Mouse (Mus musculus): ENCODE measurements around the gene Olfr1469. TPM values are rescaled to one million over a fixed set of nuclear protein-coding genes. Genes with fewer than 3 reads are reported as not detected.

Gene Olfr1469
- not detected in 2 replicates for polyA plus RNA-seq (2015; fragmentation: Nextera tagmentation; extraction: Ambion mirVana)

GRCm38 (mm10) chr19:13407549-13407948 lies at the start of gene Olfr1469:
Gene Olfr1469, plus strand, starts transcription at chr19:13407849.

DNA sequence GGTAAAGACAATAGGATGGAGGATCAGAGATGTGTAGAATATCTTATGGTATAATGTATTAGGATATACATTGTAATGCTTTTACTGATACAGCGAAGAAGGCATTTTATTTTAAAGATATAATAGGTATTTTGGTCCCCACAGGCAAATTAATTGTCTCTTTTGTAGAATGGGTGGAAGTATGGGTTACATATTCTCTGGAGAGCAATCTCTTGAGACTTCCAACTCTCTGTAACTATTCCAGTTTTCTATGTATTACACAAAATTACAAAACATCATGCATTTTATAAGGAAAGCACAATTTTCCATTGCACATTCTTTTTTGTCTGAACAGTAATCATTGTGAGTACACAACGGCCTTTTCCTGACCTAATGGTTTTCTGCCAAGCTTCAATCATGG lies 45.7 kb upstream of the Olfr1469 start, which contains the start of gene Olfr1467:
Gene Olfr1467, plus strand, starts transcription at position 301 of the 400 bp plus-strand sequence.

GRCm38 (mm10) chr19:13443109-13443508 lies 35.5 kb downstream of the Olfr1469 start, which contains the start of gene Olfr1471:
Gene Olfr1471, plus strand, starts transcription at chr19:13443409.

GRCm38 (mm10) chr19:13455986-13456385 lies 48.3 kb downstream of the Olfr1469 start, which contains the start of gene Olfr1472:
Gene Olfr1472, minus strand, starts transcription at chr19:13456086.

Other genes with a start within 250 kb of the Olfr1469 start
- gene Olfr1461, start 244.8 kb upstream of the Olfr1469 start, polyA plus RNA-seq (2015; fragmentation: Nextera tagmentation; extraction: Ambion mirVana): not detected in 2 replicates
- gene Olfr1462, start 222.1 kb upstream of the Olfr1469 start, polyA plus RNA-seq (2015; fragmentation: Nextera tagmentation; extraction: Ambion mirVana): not detected in 2 replicates
- not detected in 2 replicates for gene Olfr1463, start 176.5 kb upstream of the Olfr1469 start, polyA plus RNA-seq (2015; fragmentation: Nextera tagmentation; extraction: Ambion mirVana)
- gene Olfr1465, start 92.3 kb upstream of the Olfr1469 start, polyA plus RNA-seq (2015; fragmentation: Nextera tagmentation; extraction: Ambion mirVana): not detected in 2 replicates
- not detected in 2 replicates for gene Olfr1466, start 69.0 kb upstream of the Olfr1469 start, polyA plus RNA-seq (2015; fragmentation: Nextera tagmentation; extraction: Ambion mirVana)
- gene Olfr1467, start 45.6 kb upstream of the Olfr1469 start, polyA plus RNA-seq (2015; fragmentation: Nextera tagmentation; extraction: Ambion mirVana): not detected in 2 replicates
- not detected in 2 replicates for gene Olfr1471, start 35.6 kb downstream of the Olfr1469 start, polyA plus RNA-seq (2015; fragmentation: Nextera tagmentation; extraction: Ambion mirVana)
- gene Olfr1472, start 48.2 kb downstream of the Olfr1469 start, polyA plus RNA-seq (2015; fragmentation: Nextera tagmentation; extraction: Ambion mirVana): not detected in 2 replicates
- not detected in 2 replicates for gene Olfr1474, start 61.7 kb downstream of the Olfr1469 start, polyA plus RNA-seq (2015; fragmentation: Nextera tagmentation; extraction: Ambion mirVana)
- gene Olfr1475, start 72.3 kb downstream of the Olfr1469 start, polyA plus RNA-seq (2015; fragmentation: Nextera tagmentation; extraction: Ambion mirVana): not detected in 2 replicates
- not detected in 2 replicates for gene Olfr1477, start 92.7 kb downstream of the Olfr1469 start, polyA plus RNA-seq (2015; fragmentation: Nextera tagmentation; extraction: Ambion mirVana)
- not detected in 2 replicates for gene Olfr1480, start 120.1 kb downstream of the Olfr1469 start, polyA plus RNA-seq (2015; fragmentation: Nextera tagmentation; extraction: Ambion mirVana)
- gene Olfr1484, start 175.7 kb downstream of the Olfr1469 start, polyA plus RNA-seq (2015; fragmentation: Nextera tagmentation; extraction: Ambion mirVana): not detected in 2 replicates
- gene Olfr1487, start 209.5 kb downstream of the Olfr1469 start, polyA plus RNA-seq (2015; fragmentation: Nextera tagmentation; extraction: Ambion mirVana): not detected in 2 replicates
- not detected in 2 replicates for gene Olfr1489, start 223.8 kb downstream of the Olfr1469 start, polyA plus RNA-seq (2015; fragmentation: Nextera tagmentation; extraction: Ambion mirVana)
- gene Olfr1490, start 243.2 kb downstream of the Olfr1469 start, polyA plus RNA-seq (2015; fragmentation: Nextera tagmentation; extraction: Ambion mirVana): not detected in 2 replicates

Measured in skeletal muscle tissue, postnatal 0 days (tissue).